ENCODE assay signal across 8 mouse cellular contexts in the genomic region with DNA sequence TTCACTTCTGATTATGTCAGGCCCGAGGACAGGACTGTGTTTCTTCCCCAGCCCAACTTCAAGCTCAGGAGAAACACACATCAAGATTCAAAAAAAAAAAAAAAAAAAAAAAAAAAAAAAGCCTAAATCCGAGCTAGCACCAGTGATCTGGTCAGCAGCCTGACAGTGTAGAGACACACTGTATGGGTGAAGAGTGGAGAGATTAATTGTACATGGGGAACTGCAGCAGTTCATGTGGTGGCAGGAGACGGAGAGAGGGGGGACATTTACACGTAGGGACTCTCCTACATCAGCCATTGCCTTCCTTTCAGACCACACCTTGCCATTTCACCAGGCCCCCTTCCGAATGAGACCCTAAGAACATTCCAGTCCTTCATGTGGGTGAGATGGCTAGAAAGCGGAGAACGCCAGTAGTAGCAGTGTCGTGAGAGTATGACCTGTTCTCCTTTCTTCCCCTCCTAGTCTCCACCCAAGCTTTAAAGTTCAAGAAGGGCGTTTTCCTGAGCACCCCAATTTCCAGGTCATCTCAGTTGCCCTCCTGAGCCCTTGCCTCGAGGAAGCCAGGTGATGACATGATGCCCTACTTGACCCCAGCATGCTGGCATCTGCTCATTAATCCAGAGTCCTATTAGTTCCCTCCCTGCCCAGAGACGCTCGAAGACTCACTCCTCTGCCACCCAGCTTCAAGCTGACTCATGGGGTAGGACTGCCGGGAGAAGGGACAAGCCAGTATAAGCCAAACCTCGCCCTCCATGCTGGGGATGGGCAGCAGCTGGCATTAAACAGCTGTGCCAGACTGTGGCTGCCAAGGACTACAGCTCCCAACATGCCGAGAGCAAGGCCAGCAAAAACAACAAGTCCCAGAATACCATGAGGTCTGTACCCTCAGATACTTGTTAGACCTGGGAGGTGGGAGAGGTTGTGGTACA. TPM values are rescaled to one million over a fixed set of nuclear protein-coding genes. Genes with fewer than 3 reads are reported as not detected.
DNase-seq lines count a peak whose midpoint lies in the region; ATAC-seq and TF ChIP-seq lines count a peak whose summit lies in the region.

No protein-coding gene starts in this region.

- no peak overlapping the region; the same call in 1 of the 2 replicates for H3K27ac ChIP-seq in kidney, adult 2 months (ENCODE audit: insufficient read depth, low read depth, low read length)
- peak overlapping the region; percentile 97 for H3K27ac ChIP-seq in liver, embryonic 13.5 days

- peaks cover 11% of the 10 kb centered on the region; the same call in 1 of the 2 replicates for H3K4me1 ChIP-seq in kidney, adult 2 months (ENCODE audit: control insufficient read depth, insufficient read depth, low read length)
- peaks cover 65% of the 10 kb centered on the region for H3K4me1 ChIP-seq in liver, embryonic 13.5 days (replicated peaks)

- peak; percentile 52 to 57 for DNase-seq in lung, adult 18-20 months
- no peak for DNase-seq in lung, postnatal 36 days
- peak; percentile 88 to 91 for DNase-seq in adrenal gland, postnatal 36 days
- peak; percentile 53 for DNase-seq in gastrocnemius, postnatal 10 days
- peak; percentile 51 for DNase-seq in kidney, adult 2 months
- peak; percentile 58 for DNase-seq in liver, embryonic 13.5 days
- peak; percentile 26 for DNase-seq in retina, embryonic 14.5 days (ENCODE audit: low spot score)
- DNase-seq in yolk sac, embryonic 10.5 days (ENCODE audit: low spot score) = no peak

- H3K36me3 ChIP-seq in kidney, adult 2 months (ENCODE audit: control insufficient read depth, insufficient read depth, low read length) = no peaks in the 10 kb centered on the region
- H3K36me3 ChIP-seq in liver, embryonic 13.5 days = peaks cover 32% of the 10 kb centered on the region

- peak overlapping the region; percentile 89 for H3K4me2 ChIP-seq in liver, embryonic 13.5 days

- no peaks in the 10 kb centered on the region for H3K27me3 ChIP-seq in kidney, adult 2 months (replicated peaks; ENCODE audit: control insufficient read depth, insufficient read depth, low read length)
- H3K27me3 ChIP-seq in liver, embryonic 13.5 days = no peaks in the 10 kb centered on the region

- H3K4me3 ChIP-seq in kidney, adult 2 months (ENCODE audit: insufficient read depth, low read depth, low read length) = peak overlapping the region; percentile 68
- peak overlapping the region; percentile 84 for H3K4me3 ChIP-seq in liver, embryonic 13.5 days (replicated peaks)

- no peak for TF ChIP-seq CTCF in kidney, adult 2 months (conservative IDR thresholded peaks at IDR 0.05; ENCODE audit: insufficient read depth, insufficient read length, low read depth, low read length)

- no peak for TF ChIP-seq POLR2A in kidney, adult 2 months (IDR thresholded peaks at IDR 0.05; ENCODE audit: low read depth, low read length)

- peak; percentile 51 for ATAC-seq in liver, embryonic 13.5 days (ENCODE audit: low read depth)

- H3K9me3 ChIP-seq in liver, embryonic 13.5 days (replicated peaks) = no peaks in the 10 kb centered on the region

- WGBS in kidney, adult 2 months = 39% methylated on average over 15 of the region's 15 CpGs
- WGBS in liver, embryonic 13.5 days (ENCODE audit: insufficient replicate concordance) = 39% methylated on average over 15 of the region's 15 CpGs

- peak overlapping the region; percentile 92 for H3K9ac ChIP-seq in liver, embryonic 13.5 days

RNA-seq across cellular contexts. Expression of a gene that starts 7.2 kb away (rescaled TPM):
- 10 to 100 TPM; 44.0 to 57.2 TPM for total RNA-seq in adrenal gland, postnatal 36 days (2021)
- 10 to 100 TPM; 19.3 to 23.7 TPM for total RNA-seq in gastrocnemius, postnatal 10 days (2021)
- polyA plus RNA-seq in kidney, adult 2 months (2012; rRNA removed) = 14.4 and 15.6 TPM in 2 replicates
- 28.4 and 30.0 TPM in 2 replicates for polyA plus RNA-seq in liver, embryonic 13.5 days (2015; fragmentation: Nextera tagmentation; extraction: Ambion mirVana)

RNA-seq across cellular contexts. Expression of a gene that starts 7.3 kb away (rescaled TPM):
- total RNA-seq in adrenal gland, postnatal 36 days (2021) = 100 to 1,000 TPM; 191 to 261 TPM
- total RNA-seq in gastrocnemius, postnatal 10 days (2021) = 10 to 100 TPM; 81.8 to 84.3 TPM
- polyA plus RNA-seq in kidney, adult 2 months (2012; rRNA removed) = 103 and 118 TPM in 2 replicates
- polyA plus RNA-seq in liver, embryonic 13.5 days (2015; fragmentation: Nextera tagmentation; extraction: Ambion mirVana) = 270 and 280 TPM in 2 replicates

RNA-seq across cellular contexts. Expression of a gene that starts 13.2 kb away (rescaled TPM):
- 10 to 100 TPM; 16.0 to 19.6 TPM for total RNA-seq in adrenal gland, postnatal 36 days (2021)
- 1 to 10 TPM; 7.6 to 9.6 TPM for total RNA-seq in gastrocnemius, postnatal 10 days (2021)
- 24.6 and 28.4 TPM in 2 replicates for polyA plus RNA-seq in kidney, adult 2 months (2012; rRNA removed)
- 12.6 and 13.9 TPM in 2 replicates for polyA plus RNA-seq in liver, embryonic 13.5 days (2015; fragmentation: Nextera tagmentation; extraction: Ambion mirVana)

RNA-seq across cellular contexts. Expression of a gene that starts 19.9 kb away (rescaled TPM):
- total RNA-seq in adrenal gland, postnatal 36 days (2021) = 10 to 100 TPM; 10.5 to 12.4 TPM
- total RNA-seq in gastrocnemius, postnatal 10 days (2021) = 1 to 10 TPM; 5.0 to 7.1 TPM
- polyA plus RNA-seq in kidney, adult 2 months (2012; rRNA removed) = 5.0 and 5.5 TPM in 2 replicates
- 0.30 and 0.37 TPM in 2 replicates for polyA plus RNA-seq in liver, embryonic 13.5 days (2015; fragmentation: Nextera tagmentation; extraction: Ambion mirVana)

RNA-seq across cellular contexts. Expression of a gene that starts 28.5 kb away (rescaled TPM):
- 10 to 100 TPM in 1 of 2 experiments, 1 to 10 TPM in 1; 6.3 to 14.2 TPM for total RNA-seq in adrenal gland, postnatal 36 days (2021)
- 1 to 10 TPM; 2.9 to 5.0 TPM for total RNA-seq in gastrocnemius, postnatal 10 days (2021)
- 6.8 and 7.1 TPM in 2 replicates for polyA plus RNA-seq in kidney, adult 2 months (2012; rRNA removed)
- polyA plus RNA-seq in liver, embryonic 13.5 days (2015; fragmentation: Nextera tagmentation; extraction: Ambion mirVana) = 10.3 and 11.8 TPM in 2 replicates

Comparison
In these comparisons a context has a peak if more than half of its experiments do, and no peak if none do; other contexts are left out.
1. DNase-seq: peak in lung, adult 18-20 months (2 of 2), adrenal gland, postnatal 36 days (2 of 2), gastrocnemius, postnatal 10 days (single experiment), kidney, adult 2 months (single experiment), liver, embryonic 13.5 days (single experiment) and retina, embryonic 14.5 days (single experiment); none in lung, postnatal 36 days (single experiment) and yolk sac, embryonic 10.5 days (single experiment).